Mouse (Mus musculus) neural tube, embryonic 15.5 days (tissue): ENCODE measurements around the gene Gm17019. TPM values are rescaled to one million over a fixed set of nuclear protein-coding genes. Genes with fewer than 3 reads are reported as not detected.
"Not testable (repeated sequence)": the region's sequence is repeated elsewhere in the genome, so short reads cannot be mapped to it uniquely, and the experiment has no call there.

Experiments
- ATAC-seq: fragments of 200-750 bp; cut with Nextera tagmentation; 2 replicates; pipeline ENCODE4 v1.8.0; 2017; ENCODE audit warnings: mild to moderate bottlenecking, moderate TSS enrichment, moderate library complexity; ENCODE audit not compliant: low FRiP score
- H3K27ac ChIP-seq: fragments of 300-500 bp; sonication (generic); replicated peaks from 2 replicates; pipeline ENCODE4 v1.5.1; 2015; ENCODE audit warnings: mild to moderate bottlenecking, inconsistent platforms
- H3K27me3 ChIP-seq: fragments of 300-500 bp; sonication (generic); replicated peaks from 2 replicates; pipeline ENCODE4 v1.6.1; 2015; ENCODE audit warnings: inconsistent platforms
- H3K36me3 ChIP-seq: fragments of 300-500 bp; sonication (generic); 2 replicates; pipeline ENCODE4 v1.6.1; 2015; ENCODE audit warnings: inconsistent platforms
- H3K4me1 ChIP-seq: fragments of 300-500 bp; sonication (generic); 2 replicates; pipeline ENCODE4 v1.6.1; 2015; ENCODE audit warnings: inconsistent platforms
- H3K4me2 ChIP-seq: fragments of 300-500 bp; sonication (generic); 2 replicates; pipeline ENCODE4 v1.6.1; 2015; ENCODE audit warnings: inconsistent platforms, mild to moderate bottlenecking, moderate library complexity
- H3K4me3 ChIP-seq: fragments of 300-500 bp; sonication (generic); replicated peaks from 2 replicates; pipeline ENCODE4 v1.5.1; 2015; ENCODE audit warnings: mild to moderate bottlenecking, inconsistent platforms
- H3K9ac ChIP-seq: fragments of 300-500 bp; sonication (generic); replicated peaks from 2 replicates; pipeline ENCODE4 v1.6.1; 2015; ENCODE audit warnings: mild to moderate bottlenecking, inconsistent platforms
- H3K9me3 ChIP-seq: fragments of 300-500 bp; sonication (generic); replicated peaks from 2 replicates; pipeline ENCODE4 v1.6.1; 2016; ENCODE audit warnings: inconsistent platforms
- WGBS: fragments of 180-500 bp; shearing (Covaris S2); methylation state at CpG from one replicate; pipeline ENCODE4 v1.1.7; 2015; ENCODE audit warnings: mixed read lengths; 5-methylcytosine and 5-hydroxymethylcytosine counted together
- polyA plus RNA-seq: library from polyadenylated mRNA; unstranded; fragments of >200 nt; fragmentation: Nextera tagmentation; extraction: Ambion mirVana; gene quantifications from 2 replicates; pipeline ENCODE4 v1.2.1, GENCODE M21; 2015

Gm17019 gene
- polyA plus RNA-seq = not detected in 2 replicates

DNA sequence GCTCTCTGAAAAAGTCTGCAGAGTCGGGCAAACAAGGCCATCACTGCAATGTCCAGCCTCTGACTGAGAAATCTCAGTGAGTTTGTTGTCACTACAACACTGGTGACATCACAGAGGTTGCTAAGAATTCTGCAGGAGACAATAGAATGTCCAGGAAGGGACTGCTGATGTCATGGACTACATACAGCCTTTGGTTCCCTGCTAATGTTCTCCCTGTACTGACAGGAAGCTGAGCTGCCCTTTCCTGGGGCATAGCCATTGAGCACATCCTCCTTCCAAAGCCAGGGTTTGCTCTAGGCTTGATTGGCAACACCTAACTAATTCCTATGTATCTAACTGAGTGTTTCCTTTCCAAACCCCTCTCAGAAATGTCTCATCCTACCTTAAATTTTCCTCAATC, at the start of gene Gm17019:
TSS of gene Gm17019 (minus strand) at position 101 of the 400 bp plus-strand sequence.
- H3K4me1 ChIP-seq, H3K4me3 ChIP-seq, ATAC-seq, H3K36me3 ChIP-seq, H3K4me2 ChIP-seq, H3K27me3 ChIP-seq, H3K27ac ChIP-seq, H3K9ac ChIP-seq: not testable (repeated sequence)
- 54% methylated on average over 1 of the region's 1 CpGs for WGBS
- H3K9me3 ChIP-seq = peaks cover 33% of the 10 kb centered on the region

DNA sequence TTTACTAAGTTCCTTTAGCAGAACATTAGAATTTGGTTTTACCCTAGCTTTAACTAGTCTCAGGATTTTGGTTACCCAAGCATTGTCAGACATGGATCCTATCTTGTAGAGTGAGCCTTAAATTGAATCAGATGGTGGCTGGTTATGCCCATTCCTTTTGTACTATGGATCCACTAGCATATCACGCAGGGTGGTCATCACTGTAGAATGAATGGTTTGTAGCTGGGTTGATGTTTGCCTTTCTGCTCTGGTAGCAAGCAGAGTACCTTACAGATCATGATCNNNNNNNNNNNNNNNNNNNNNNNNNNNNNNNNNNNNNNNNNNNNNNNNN, 29.6 kb upstream of the Gm17019 start:
- H3K36me3 ChIP-seq, H3K4me1 ChIP-seq, H3K4me2 ChIP-seq, ATAC-seq, H3K27ac ChIP-seq, H3K4me3 ChIP-seq, H3K27me3 ChIP-seq, H3K9ac ChIP-seq: not testable (repeated sequence)
- 90% methylated on average over 1 of the region's 1 CpGs for WGBS
- peaks cover 20% of the 10 kb centered on the region for H3K9me3 ChIP-seq

DNA sequence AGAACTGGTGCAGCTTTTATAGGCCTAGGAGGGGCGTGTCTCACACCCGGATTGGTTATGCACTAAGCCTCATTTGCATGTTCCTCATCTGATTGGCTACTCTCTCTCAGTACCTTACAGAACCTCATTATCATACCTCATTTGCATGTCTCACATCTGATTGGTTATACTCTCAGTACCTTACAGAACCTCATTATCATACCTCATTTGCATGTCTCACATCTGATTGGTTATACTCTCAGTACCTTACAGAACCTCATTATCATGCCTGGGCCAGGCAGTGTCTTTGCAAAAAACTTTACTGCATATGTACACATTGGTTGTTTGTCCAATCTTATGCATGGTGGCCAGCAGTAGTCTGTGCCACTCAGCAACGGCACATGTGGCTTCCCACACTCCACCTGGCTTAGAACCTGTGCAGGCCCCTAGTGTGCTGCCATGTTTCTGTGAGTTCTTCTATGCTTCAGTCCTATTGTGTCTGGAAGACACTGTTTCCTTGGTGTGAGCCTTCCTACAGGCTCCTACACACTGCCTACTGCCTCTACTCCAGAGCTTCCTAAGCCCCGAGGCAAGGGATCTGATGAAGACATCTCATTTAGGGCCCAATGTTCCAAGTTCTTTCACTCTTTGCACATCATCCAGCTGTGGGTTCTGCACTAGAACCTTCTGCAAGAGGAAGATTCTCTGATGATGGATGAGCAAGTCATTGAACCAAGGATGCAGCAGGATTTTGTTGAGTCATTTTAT, 29.0 kb upstream of the Gm17019 start:
- not testable (repeated sequence) for H3K36me3 ChIP-seq, H3K4me1 ChIP-seq, H3K27me3 ChIP-seq, H3K4me2 ChIP-seq, H3K4me3 ChIP-seq, H3K27ac ChIP-seq, H3K9ac ChIP-seq
- WGBS = 86% methylated on average over 4 of the region's 4 CpGs
- peak; percentile 86; the same call in 1 of the 2 replicates for ATAC-seq
- peaks cover 20% of the 10 kb centered on the region for H3K9me3 ChIP-seq

DNA sequence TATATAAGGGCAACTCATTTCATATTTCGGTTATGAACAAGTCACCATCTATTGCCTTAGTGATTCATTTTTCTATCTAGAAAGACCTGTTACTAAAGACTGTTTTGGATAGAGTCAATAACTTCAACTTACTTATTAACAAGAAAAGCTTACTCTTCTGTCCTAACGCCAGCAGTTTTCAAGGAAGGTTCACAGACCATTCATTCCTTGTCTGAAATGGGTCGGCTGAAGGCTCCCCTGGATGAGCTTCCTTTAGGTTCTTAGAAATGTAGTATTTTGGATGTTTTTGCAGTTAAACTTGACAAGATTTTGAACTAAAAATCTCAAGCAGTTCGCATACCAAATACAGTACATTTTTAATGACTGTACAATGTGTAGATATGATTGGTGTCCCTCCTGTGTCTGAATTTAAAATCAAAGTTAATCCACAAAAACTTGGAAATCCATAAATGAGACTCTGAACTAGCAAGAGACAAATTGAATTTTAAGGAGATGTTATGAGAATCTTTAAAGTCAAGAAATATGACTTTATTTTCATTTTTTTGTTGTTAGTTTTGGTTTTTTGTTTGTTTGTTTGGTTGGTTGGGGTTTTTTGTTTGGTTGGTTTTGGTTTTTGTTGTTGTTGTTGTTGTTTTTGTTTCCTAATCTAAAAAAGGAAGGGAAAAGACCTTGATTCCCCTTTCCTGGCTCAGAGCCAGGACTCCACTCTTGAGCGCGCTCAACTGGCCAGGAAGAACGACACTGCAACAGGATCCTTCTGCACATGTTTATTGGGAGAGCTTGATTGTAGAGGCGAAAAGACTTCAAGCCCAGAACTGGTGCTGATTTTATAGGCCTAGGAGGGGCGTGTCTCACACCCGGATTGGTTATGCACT, 21.6 kb upstream of the Gm17019 start:
- H3K9ac ChIP-seq, H3K4me3 ChIP-seq, H3K4me2 ChIP-seq, H3K27me3 ChIP-seq, ATAC-seq, H3K27ac ChIP-seq, H3K4me1 ChIP-seq, H3K36me3 ChIP-seq: not testable (repeated sequence)
- 82% methylated on average over 10 of the region's 10 CpGs for WGBS
- peaks cover 32% of the 10 kb centered on the region for H3K9me3 ChIP-seq

DNA sequence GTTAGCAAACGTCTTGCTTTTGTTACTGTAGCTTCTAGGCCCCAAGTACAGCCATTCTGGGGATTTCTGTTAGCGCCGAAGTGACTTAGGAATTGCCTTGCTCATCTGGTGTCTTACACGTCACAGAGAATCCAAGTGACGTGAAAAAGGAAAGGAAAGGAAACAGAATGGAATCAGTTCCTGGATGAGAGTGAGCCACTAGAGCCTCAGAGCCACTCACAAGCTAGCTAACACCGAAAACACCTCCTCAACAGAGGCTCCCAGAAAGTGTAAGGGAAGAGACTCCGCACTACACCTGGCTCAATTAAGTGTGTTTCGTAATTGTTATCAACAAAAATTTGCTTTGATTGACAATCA, 20.8 kb upstream of the Gm17019 start:
- not testable (repeated sequence) for H3K4me1 ChIP-seq, H3K4me3 ChIP-seq, H3K36me3 ChIP-seq, H3K27ac ChIP-seq, H3K9ac ChIP-seq, H3K4me2 ChIP-seq, H3K27me3 ChIP-seq
- 81% methylated on average over 8 of the region's 8 CpGs for WGBS
- ATAC-seq = peak; percentile 45; the same call in 1 of the 2 replicates
- H3K9me3 ChIP-seq = peaks cover 32% of the 10 kb centered on the region

- peaks cover 29% of the 10 kb centered on the region for H3K9me3 ChIP-seq
- H3K36me3 ChIP-seq, H3K4me1 ChIP-seq, H3K4me2 ChIP-seq, ATAC-seq, H3K27ac ChIP-seq, H3K27me3 ChIP-seq, H3K9ac ChIP-seq, H3K4me3 ChIP-seq: not testable (repeated sequence)
- WGBS = 85% methylated on average over 4 of the region's 4 CpGs
Measured at GRCm38 (mm10) chr5:15052945-15053605, 20.3 kb upstream of the Gm17019 start.

GRCm38 (mm10) chr5:15050807-15051206, 18.0 kb upstream of the Gm17019 start:
- H3K4me2 ChIP-seq, H3K4me1 ChIP-seq, H3K36me3 ChIP-seq, ATAC-seq, H3K9ac ChIP-seq, H3K4me3 ChIP-seq, H3K27ac ChIP-seq, H3K27me3 ChIP-seq: not testable (repeated sequence)
- H3K9me3 ChIP-seq = peaks cover 29% of the 10 kb centered on the region
- 74% methylated on average over 2 of the region's 2 CpGs for WGBS

- peak; percentile 53; the same call in 1 of the 2 replicates for ATAC-seq
- 89% methylated on average over 9 of the region's 9 CpGs for WGBS
- not testable (repeated sequence) for H3K4me2 ChIP-seq, H3K9ac ChIP-seq, H3K27ac ChIP-seq, H3K4me1 ChIP-seq, H3K4me3 ChIP-seq, H3K36me3 ChIP-seq, H3K27me3 ChIP-seq
- H3K9me3 ChIP-seq = peaks cover 12% of the 10 kb centered on the region
Measured at GRCm38 (mm10) chr5:15044830-15045767, 12.3 kb upstream of the Gm17019 start.

DNA sequence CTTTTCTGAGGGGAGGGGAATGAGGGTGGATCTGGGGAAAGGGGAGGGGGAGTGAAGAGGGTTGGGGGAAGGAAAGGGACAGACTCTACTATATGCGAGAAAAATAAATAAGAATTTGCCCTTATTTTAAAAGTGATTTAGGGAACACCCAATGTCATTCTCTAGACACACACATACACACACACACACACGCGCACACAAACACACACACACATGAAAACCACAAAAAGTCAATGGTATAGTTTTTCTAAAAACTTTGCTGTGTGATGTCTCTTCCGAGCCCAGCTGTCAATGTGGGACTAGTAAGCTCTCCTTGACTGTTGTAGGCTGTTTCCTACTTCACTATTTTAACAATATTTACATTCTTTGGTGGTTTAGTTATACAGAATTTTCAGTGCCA, 8.0 kb upstream of the Gm17019 start:
- not testable (repeated sequence) for H3K4me1 ChIP-seq, H3K27ac ChIP-seq, H3K36me3 ChIP-seq, H3K27me3 ChIP-seq, H3K9ac ChIP-seq, H3K4me2 ChIP-seq, ATAC-seq, H3K4me3 ChIP-seq
- 52% methylated on average over 3 of the region's 4 CpGs for WGBS
- H3K9me3 ChIP-seq = peaks cover 30% of the 10 kb centered on the region

DNA sequence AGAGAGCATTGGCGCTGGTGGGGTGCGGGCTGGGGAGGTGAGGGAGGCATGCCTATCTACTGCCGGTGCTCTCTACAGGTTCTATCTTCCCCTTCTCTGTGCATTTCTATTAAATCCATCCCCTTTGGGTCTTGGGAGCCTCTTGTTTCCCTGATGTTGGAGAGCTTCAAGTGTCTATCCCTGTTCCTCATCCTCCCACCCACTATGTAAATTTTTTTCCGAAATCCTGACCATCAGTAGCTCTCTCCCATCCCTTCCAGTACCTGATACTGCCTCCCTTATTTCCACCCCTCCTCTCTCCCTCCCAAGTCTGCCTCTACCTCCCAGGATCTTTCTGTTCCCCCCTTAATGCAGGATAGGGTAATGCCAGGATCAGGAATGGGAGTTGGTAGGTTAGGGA, 7.2 kb upstream of the Gm17019 start:
- not testable (repeated sequence) for H3K36me3 ChIP-seq, H3K9ac ChIP-seq, H3K27me3 ChIP-seq, H3K27ac ChIP-seq, H3K4me2 ChIP-seq, H3K4me3 ChIP-seq, H3K4me1 ChIP-seq
- ATAC-seq = peak; percentile 88; the same call in 1 of the 2 replicates
- peaks cover 35% of the 10 kb centered on the region for H3K9me3 ChIP-seq
- WGBS = 85% methylated on average over 4 of the region's 4 CpGs

DNA sequence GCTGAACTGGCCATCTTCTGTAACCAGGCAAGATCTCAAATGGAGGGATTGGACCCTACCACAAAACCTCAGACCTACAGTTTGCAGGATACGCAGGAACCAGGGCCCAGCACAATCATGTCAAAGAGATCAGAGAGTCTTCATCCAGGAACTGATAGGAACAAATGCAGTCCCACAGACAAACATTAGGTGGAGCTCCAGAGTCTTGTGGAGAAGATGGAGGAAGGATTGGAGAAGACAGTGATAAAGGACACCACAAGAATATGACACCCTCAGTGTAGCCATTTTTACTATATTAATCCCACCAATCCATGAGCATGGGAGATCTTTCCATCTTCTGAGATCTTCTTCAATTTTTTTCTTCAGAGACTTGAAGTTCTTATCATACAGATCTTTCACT, 8.5 kb downstream of the Gm17019 start:
- not testable (repeated sequence) for ATAC-seq, H3K4me1 ChIP-seq
- 71% methylated on average over 1 of the region's 1 CpGs for WGBS

More for the DNA sequence above, 8.5 kb downstream of the Gm17019 start:
- not testable (repeated sequence) for H3K36me3 ChIP-seq, H3K4me3 ChIP-seq, H3K4me2 ChIP-seq, H3K27me3 ChIP-seq, H3K27ac ChIP-seq, H3K9ac ChIP-seq
- peaks cover 40% of the 10 kb centered on the region for H3K9me3 ChIP-seq
